16 mouse cellular contexts compared by ENCODE assay signal in genomic region chr9:83112305-83112768, GRCm38 (mm10). TPM values are rescaled to one million over a fixed set of nuclear protein-coding genes. Genes with fewer than 3 reads are reported as not detected.
DNase-seq lines count a peak whose midpoint lies in the region; ATAC-seq and TF ChIP-seq lines count a peak whose summit lies in the region.
"Had no signal": no experiment of that assay in that cellular context is flagged by ENCODE, and none has a peak within 500 bp of the region (broad histone marks: within the 10 kb centered on the region; RNA-seq: fewer than 3 reads in every experiment).

No protein-coding gene starts in this region.

- DNase-seq in cerebellum, adult 2 months: peak; percentile 21 to 32
- DNase-seq in cerebellum, adult 11-12 months: no peak
- peak; percentile 20 for DNase-seq in kidney, postnatal 10 days
- DNase-seq in kidney, adult 18-20 months: no peak
- peak; percentile 86 for DNase-seq in CH12.LX (ENCODE audit: extremely low read depth)
- DNase-seq in right cerebral cortex, postnatal 36 days (ENCODE audit: low spot score in 2 of 2): no peak
- DNase-seq in thymus, postnatal 0 days (ENCODE audit: low spot score): no peak
- DNase-seq: embryo, embryonic 11 days; heart, adult 2 months; kidney, adult 8-10 months; liver, embryonic 13.5 days had no signal

- no peak for TF ChIP-seq POLR2A in cerebellum, adult 2 months (IDR thresholded peaks at IDR 0.05; ENCODE audit: borderline replicate concordance, insufficient read depth, low read length)
- TF ChIP-seq POLR2A in CH12.LX (IDR thresholded peaks at IDR 0.05; ENCODE audit: low read depth, low read length): peak; percentile 51

- dilution Hi-C loops in CH12.LX (cut with MboI; ENCODE audit: extremely low pct_ligation_motif_present, extremely low pct_unique_long_range_greater_than_20kb, low sequenced_read_pairs): no loop called here

- in situ Hi-C loops in CH12.LX (cut with MboI; ENCODE audit: low pct_ligation_motif_present, low pct_unique_long_range_greater_than_20kb, low sequenced_read_pairs): loop anchor here (10.0 kb wide), 2 partner anchors 138 to 218 kb away; partner anchors contain the start of gene Phip

- H3K79me2 ChIP-seq in CH12.LX (replicated peaks; ENCODE audit: control insufficient read depth, extremely low read depth, insufficient read depth, poor library complexity, severe bottlenecking): peaks cover 20% of the 10 kb centered on the region

- H3K4me1 ChIP-seq in cerebellum, adult 2 months (ENCODE audit: control insufficient read depth, insufficient read depth, low read length): no peaks in the 10 kb centered on the region; the same call in 1 of the 2 replicates
- H3K4me1 ChIP-seq in CH12.LX (ENCODE audit: control insufficient read depth in 1 of 2, insufficient read depth in 2 of 2): peaks cover 12 to 40% of the 10 kb centered on the region in 2 experiments
- H3K4me1 ChIP-seq: forebrain, embryonic 15.5 days; liver, embryonic 13.5 days; midbrain, embryonic 10.5 days had no signal

- H3K9ac ChIP-seq in CH12.LX (ENCODE audit: insufficient read depth, low read depth): peak overlapping the region; percentile 94
- H3K9ac ChIP-seq: forebrain, embryonic 15.5 days; liver, embryonic 13.5 days had no signal

- WGBS in cerebellum, adult 2 months: 24% methylated on average over 9 of the region's 9 CpGs

- no peaks in the 10 kb centered on the region for H3K9me3 ChIP-seq in CH12.LX (replicated peaks; ENCODE audit: low read length)
- H3K9me3 ChIP-seq: forebrain, embryonic 15.5 days; liver, embryonic 13.5 days; midbrain, embryonic 10.5 days had no signal

- peak; percentile 70 for ATAC-seq in hematopoietic stem cell, adult 5-6 weeks (replicated peaks in 1 of 2; ENCODE audit: insufficient read depth in 1 of 2, low FRiP score in 2 of 2, low TSS enrichment in 1 of 2, low read depth in 1 of 2, poor library complexity in 2 of 2, severe bottlenecking in 2 of 2)
- ATAC-seq: forebrain, embryonic 15.5 days; lung, postnatal 0 days had no signal

- TF ChIP-seq RAD21 in CH12.LX (IDR thresholded peaks at IDR 0.05; ENCODE audit: low read depth, low read length): peak; percentile 68

- no peak overlapping the region for H3K27ac ChIP-seq in cerebellum, adult 2 months (ENCODE audit: insufficient read depth, low read length)
- peak overlapping the region; percentile 96 for H3K27ac ChIP-seq in CH12.LX (ENCODE audit: insufficient read depth, low read depth)
- H3K27ac ChIP-seq: forebrain, embryonic 15.5 days; heart, adult 2 months; liver, embryonic 13.5 days; midbrain, embryonic 10.5 days had no signal

- peak; percentile 95 for TF ChIP-seq EP300 in CH12.LX (IDR thresholded peaks at IDR 0.05; ENCODE audit: low read length)

- no peak for TF ChIP-seq CTCF in cerebellum, adult 2 months (IDR thresholded peaks at IDR 0.05; ENCODE audit: borderline replicate concordance, insufficient read depth, low read depth, low read length)
- peak in 1 of 2 experiments; percentile 59; a peak in 2 of 4 replicates for TF ChIP-seq CTCF in CH12.LX (conservative IDR thresholded peaks at IDR 0.05 in 1 of 2, IDR thresholded peaks at IDR 0.05 in 1 of 2; ENCODE audit: low read depth in 2 of 2, low read length in 2 of 2)

- peak overlapping the region; percentile 91; the same call in 1 of the 2 replicates for H3K4me2 ChIP-seq in CH12.LX (ENCODE audit: insufficient read depth, low read depth, poor library complexity, severe bottlenecking)
- H3K4me2 ChIP-seq: forebrain, embryonic 15.5 days; liver, embryonic 13.5 days had no signal

- peak overlapping the region; percentile 21 for H3K4me3 ChIP-seq in cerebellum, adult 2 months (replicated peaks; ENCODE audit: insufficient read depth, low read depth, low read length)
- H3K4me3 ChIP-seq in CH12.LX (replicated peaks in 1 of 3; ENCODE audit: low read depth in 2 of 3, low read length in 2 of 3, poor library complexity in 1 of 3): peak overlapping the region; percentile 57 to 64 (median 58)
- H3K4me3 ChIP-seq: forebrain, embryonic 15.5 days; heart, adult 2 months; liver, embryonic 13.5 days; midbrain, embryonic 10.5 days; myocyte had no signal

- H3K27me3 ChIP-seq in cerebellum, adult 2 months (ENCODE audit: control insufficient read depth, insufficient read depth, low read length): no peaks in the 10 kb centered on the region
- no peaks in the 10 kb centered on the region for H3K27me3 ChIP-seq in CH12.LX (replicated peaks)
- H3K27me3 ChIP-seq: forebrain, embryonic 15.5 days; liver, embryonic 13.5 days had no signal

- peaks cover 9 to 28% of the 10 kb centered on the region in 2 experiments for H3K36me3 ChIP-seq in CH12.LX (replicated peaks in 1 of 2; ENCODE audit: control insufficient read depth in 1 of 2, insufficient read depth in 1 of 2, low read length in 1 of 2)
- H3K36me3 ChIP-seq: liver, embryonic 13.5 days had no signal

TF ChIP-seq in CH12.LX, 34 proteins besides CTCF, POLR2A, EP300 and RAD21:
- TF ChIP-seq NRF1 (IDR thresholded peaks at IDR 0.05; ENCODE audit: low read depth, low read length) (no peak), JUND (conservative IDR thresholded peaks at IDR 0.05; ENCODE audit: low read depth, low read length) (peak; percentile 86), KAT2A (IDR thresholded peaks at IDR 0.05; ENCODE audit: insufficient replicate concordance, low read length) (0 out of 2 replicates have a peak, but pooled peaks have one; percentile 40), MAX (IDR thresholded peaks at IDR 0.05; ENCODE audit: low read length) (peak; percentile 35), ELF1 (IDR thresholded peaks at IDR 0.05; ENCODE audit: low read depth, low read length) (no peak), ZMIZ1 (IDR thresholded peaks at IDR 0.05; ENCODE audit: low read depth, low read length) (0 out of 2 replicates have a peak, but pooled peaks have one; percentile 25), USF1 (IDR thresholded peaks at IDR 0.05; ENCODE audit: low read depth, low read length) (no peak), UBTF (IDR thresholded peaks at IDR 0.05; ENCODE audit: low read depth, low read length) (no peak), MEF2A (IDR thresholded peaks at IDR 0.05; ENCODE audit: borderline replicate concordance, low read depth, low read length) (peak; percentile 98), BHLHE40 (IDR thresholded peaks at IDR 0.05; ENCODE audit: low read depth, low read length) (peak; percentile 69), ZNF384 (IDR thresholded peaks at IDR 0.05; ENCODE audit: low read depth, low read length) (no peak), CHD2 (IDR thresholded peaks at IDR 0.05; ENCODE audit: low read length) (peak; percentile 71), MXI1 (IDR thresholded peaks at IDR 0.05; ENCODE audit: low read depth, low read length) (no peak; the same call in 1 of the 2 replicates), USF2 (conservative IDR thresholded peaks at IDR 0.05; ENCODE audit: low read depth, low read length) (no peak), CHD1 (IDR thresholded peaks at IDR 0.05; ENCODE audit: low read depth, low read length) (no peak), MAZ (IDR thresholded peaks at IDR 0.05; ENCODE audit: low read depth, low read length) (0 out of 2 replicates have a peak, but pooled peaks have one; percentile 27), ZC3H11A (IDR thresholded peaks at IDR 0.05; ENCODE audit: low read depth, low read length) (no peak), PAX5 (IDR thresholded peaks at IDR 0.05; ENCODE audit: low read length) (no peak), ZKSCAN1 (IDR thresholded peaks at IDR 0.05; ENCODE audit: borderline replicate concordance, low read depth, low read length) (no peak), GABPA (IDR thresholded peaks at IDR 0.05; ENCODE audit: insufficient replicate concordance, low read depth, low read length) (no peak), TCF12 (IDR thresholded peaks at IDR 0.05; ENCODE audit: low read depth, low read length) (peak; percentile 92), RCOR1 (conservative IDR thresholded peaks at IDR 0.05; ENCODE audit: low read depth, low read length) (peak; percentile 87), TBP (conservative IDR thresholded peaks at IDR 0.05; ENCODE audit: low read depth, low read length) (peak; percentile 67; the same call in 1 of the 2 replicates), E2F4 (IDR thresholded peaks at IDR 0.05; ENCODE audit: insufficient replicate concordance, low read depth, low read length) (no peak), HCFC1 (IDR thresholded peaks at IDR 0.05; ENCODE audit: low read depth, low read length) (no peak; the same call in 1 of the 2 replicates), NELFE (IDR thresholded peaks at IDR 0.05; ENCODE audit: low read depth, low read length) (peak; percentile 64), SMC3 (IDR thresholded peaks at IDR 0.05; ENCODE audit: low read depth, low read length) (peak; percentile 54), MYC (IDR thresholded peaks at IDR 0.05; ENCODE audit: low read depth, low read length) (peak; percentile 64; the same call in 1 of the 2 replicates), MAFK (IDR thresholded peaks at IDR 0.05; ENCODE audit: insufficient replicate concordance, low read length) (peak; percentile 86), JUN (IDR thresholded peaks at IDR 0.05; ENCODE audit: insufficient read depth, low read depth, low read length) (peak; percentile 88), IRF4 (IDR thresholded peaks at IDR 0.05; ENCODE audit: low read depth, low read length) (peak; percentile 95), POLR2AphosphoS2 (IDR thresholded peaks at IDR 0.05; ENCODE audit: low read depth, low read length) (no peak), ETS1 (conservative IDR thresholded peaks at IDR 0.05; ENCODE audit: low read depth, low read length) (peak; percentile 96), SIN3A (IDR thresholded peaks at IDR 0.05; ENCODE audit: low read length) (peak; percentile 93)

RNA-seq across cellular contexts. Expression of gene Hmgn3, which starts 34.1 kb away (rescaled TPM):
- 107 and 109 TPM in 2 replicates for polyA plus RNA-seq in cerebellum, adult 2 months (2012; rRNA removed)
- total RNA-seq in CH12.LX (2012; rRNA removed) (50.8 and 63.3 TPM in 2 replicates), CH12.LX (2014; rRNA removed) (167 and 183 TPM in 2 replicates)
- 98.1 and 121 TPM in 2 replicates for polyA plus RNA-seq in CH12.LX (2012; ENCODE audit: insufficient read length, low read depth)
- total RNA-seq in hematopoietic stem cell, adult 5-6 weeks (2017): 47.5 and 55.2 TPM in 2 replicates
- polyA plus RNA-seq in thymus, postnatal 0 days (2015; fragmentation: Nextera tagmentation; extraction: Ambion mirVana): 17.2 and 17.6 TPM in 2 replicates

Comparison
In these comparisons a context has a peak if more than half of its experiments do, and no peak if none do; other contexts are left out.
1. DNase-seq: peak in cerebellum, adult 2 months (2 of 2), kidney, postnatal 10 days (single experiment) and CH12.LX (single experiment); none in cerebellum, adult 11-12 months (single experiment), kidney, adult 18-20 months (single experiment), right cerebral cortex, postnatal 36 days (0 of 2) and thymus, postnatal 0 days (single experiment).